Mouse (Mus musculus) fat pad, adult 2 months (tissue): Measurements from ENCODE around the gene Nudcd3.

Experiments used
- DNase-seq: peaks from one replicate; pipeline ENCODE4 v3.0.0-alpha.2; 2011; ENCODE audit warnings: low read depth, low spot score; ENCODE audit errors: extremely low read depth

Nudcd3 gene

GRCm38 (mm10) chr11:6200087-6200569 lies at the start of gene Nudcd3:
Gene Nudcd3 (minus strand): TSS chr11:6200415.
- DNase-seq: peak; percentile 39

DNA sequence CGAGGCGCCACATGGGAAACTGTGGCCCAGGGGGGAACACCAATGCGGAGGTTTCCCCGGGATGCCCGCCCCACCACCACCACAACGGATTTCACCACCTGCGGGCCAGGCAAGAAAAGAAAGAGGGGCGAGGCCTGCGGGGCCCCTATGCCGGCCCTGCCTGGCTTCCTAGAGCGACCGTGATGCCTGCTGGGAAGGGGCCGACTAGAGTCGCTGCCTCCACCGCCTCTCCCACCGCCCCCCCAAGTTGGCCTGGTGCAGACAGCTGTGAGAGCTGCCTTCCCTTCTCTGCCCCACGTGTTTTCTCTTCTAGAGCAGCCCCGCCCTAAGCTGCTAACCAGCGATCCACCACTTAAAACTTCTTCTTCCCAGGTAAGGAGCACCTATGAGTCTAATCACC lies 44.5 kb upstream of the Nudcd3 start:
- DNase-seq: no peak

DNA sequence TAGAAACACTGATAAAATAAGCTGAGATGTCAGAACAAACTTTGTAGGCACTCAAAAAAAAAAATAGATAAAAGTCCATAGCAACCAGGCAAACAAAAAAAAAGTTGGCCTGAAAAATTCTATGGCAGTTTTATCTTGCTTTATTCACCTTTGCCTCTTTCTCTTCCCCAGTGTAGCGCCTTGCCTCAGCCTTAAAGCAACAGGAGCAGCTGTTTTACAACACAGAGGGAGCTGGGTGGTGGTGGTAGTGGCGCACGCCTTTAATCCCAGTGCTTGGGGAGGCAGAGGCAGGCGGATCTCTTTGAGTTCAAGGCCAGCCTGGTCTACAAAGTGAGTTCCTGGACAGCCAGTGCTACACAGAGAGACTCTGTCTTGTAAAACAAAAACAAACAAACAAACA lies 32.8 kb upstream of the Nudcd3 start:
- no peak for DNase-seq

DNA sequence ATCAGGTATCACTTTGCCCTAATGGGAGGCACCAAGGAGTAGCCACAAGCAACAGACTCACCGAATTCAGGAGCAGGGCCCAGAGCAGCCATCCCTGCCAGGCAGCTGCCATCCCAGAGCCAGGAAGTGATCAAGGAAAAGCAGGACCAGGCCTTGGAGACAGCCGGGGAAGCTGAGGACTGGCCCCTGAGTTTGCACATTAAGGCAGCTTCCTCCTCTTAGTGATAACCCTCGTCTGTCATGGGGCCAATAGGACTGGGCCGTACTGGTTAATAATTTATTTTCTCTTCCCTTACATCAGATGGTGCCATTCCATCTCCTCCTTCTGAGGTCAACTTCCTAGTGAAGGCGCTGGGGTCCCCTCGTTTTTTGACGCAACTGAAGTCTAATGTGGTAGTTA lies 29.8 kb upstream of the Nudcd3 start, which contains the start of gene Npc1l1:
Npc1l1 (minus strand) TSS at position 132 of the 400 bp plus-strand sequence.
- no peak for DNase-seq

- DNase-seq: peak; percentile 21
These were observed 24.5 kb upstream of the Nudcd3 start for GRCm38 (mm10) chr11:6224541-6225229.

- DNase-seq: no peak
These were observed 22.0 kb upstream of the Nudcd3 start for GRCm38 (mm10) chr11:6222187-6222586.

DNA sequence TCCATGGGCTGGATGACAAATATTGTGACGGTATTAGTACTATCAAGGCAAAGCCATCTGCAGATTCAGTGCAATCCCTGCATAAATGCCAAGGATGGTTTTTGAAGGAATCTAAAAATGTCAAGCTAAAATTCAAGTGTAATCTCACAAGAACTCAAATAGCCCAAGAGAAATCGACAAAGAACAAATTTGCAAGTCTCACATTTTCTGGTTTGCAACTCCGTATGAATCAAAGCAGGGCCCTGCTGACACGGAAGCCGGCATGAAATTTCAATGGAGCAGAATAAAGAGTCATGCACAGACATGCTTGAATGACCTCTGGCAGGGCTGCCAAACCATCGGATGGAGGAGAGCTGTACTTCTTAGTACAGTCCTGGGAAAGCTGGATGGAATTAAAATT lies 19.8 kb upstream of the Nudcd3 start:
- no peak for DNase-seq

- no peak for DNase-seq
These were observed 18.1 kb upstream of the Nudcd3 start for GRCm38 (mm10) chr11:6218189-6218896.

DNA sequence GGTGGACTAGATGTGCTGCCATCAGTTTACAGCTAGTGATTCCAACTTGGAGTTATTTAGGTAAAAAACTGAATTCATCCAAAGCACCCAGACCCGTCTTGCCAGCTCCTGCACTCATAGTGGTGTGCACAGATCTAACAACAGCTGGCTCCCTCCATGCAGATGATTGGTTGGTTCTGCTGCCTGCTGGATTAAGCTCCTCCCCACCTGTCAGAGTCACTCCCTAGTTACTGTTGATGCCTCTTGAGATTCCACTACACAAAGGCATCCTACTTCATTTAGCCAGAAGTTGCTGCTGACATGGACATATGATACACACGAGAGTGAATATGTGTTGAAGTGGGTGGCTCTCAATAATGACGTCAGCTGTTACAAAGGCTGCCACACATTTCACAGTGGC lies 16.6 kb upstream of the Nudcd3 start:
- no peak for DNase-seq

GRCm38 (mm10) chr11:6208158-6208557 lies 7.9 kb upstream of the Nudcd3 start:
- DNase-seq: no peak

DNA sequence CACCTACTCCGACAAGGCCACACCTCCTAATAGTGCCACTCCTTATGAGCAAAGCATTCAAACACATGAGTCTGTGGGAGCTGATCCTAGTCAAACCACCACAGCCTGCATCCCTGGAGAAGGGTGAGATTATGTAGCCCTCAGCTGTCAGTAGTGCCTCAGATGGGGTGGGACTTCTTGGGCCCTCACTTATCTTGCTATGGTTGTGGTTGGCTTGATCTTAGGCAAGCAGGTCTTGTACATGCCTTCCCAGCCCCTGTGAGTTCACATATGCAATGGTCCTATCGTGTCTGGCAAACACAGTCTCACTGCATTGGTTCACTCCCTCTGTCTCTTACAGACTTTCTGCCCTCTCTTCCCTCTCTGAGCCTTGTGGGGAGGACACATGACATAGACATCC lies 6.9 kb upstream of the Nudcd3 start:
- no peak for DNase-seq

- DNase-seq: no peak
These were observed 355 bp upstream of the Nudcd3 start for GRCm38 (mm10) chr11:6200570-6200969.

DNA sequence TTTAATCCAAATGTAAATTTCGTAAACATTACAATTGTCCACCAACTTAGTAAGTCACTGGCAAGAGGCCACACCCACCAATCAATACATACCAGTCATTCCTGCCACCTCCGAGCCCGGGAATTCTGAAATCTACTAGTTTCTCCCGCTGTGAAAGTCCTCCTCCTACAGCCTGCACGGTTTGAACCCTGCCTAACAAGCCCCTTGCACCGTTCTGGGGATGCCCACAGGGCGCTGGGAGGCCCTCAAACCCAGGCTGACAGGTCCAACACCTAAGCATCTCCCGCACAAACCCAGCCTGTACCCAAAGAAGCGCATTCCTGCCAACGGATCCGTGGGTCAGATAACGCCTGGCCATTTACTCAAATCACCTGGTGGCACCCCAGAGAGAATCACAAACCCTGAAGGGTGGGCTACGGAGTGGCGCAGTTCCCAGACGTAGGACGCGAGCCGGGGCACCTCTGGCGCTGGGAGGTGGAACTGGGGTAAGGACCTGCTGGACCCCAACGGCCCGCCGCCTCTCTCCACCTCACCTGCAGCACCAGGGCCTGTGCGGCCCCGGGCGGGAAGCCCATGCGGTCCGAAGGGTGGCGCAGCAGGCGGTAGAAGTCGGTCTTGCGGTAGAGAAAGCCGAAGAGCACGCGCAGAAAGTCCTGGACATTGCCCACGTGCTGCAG lies 667 bp downstream of the Nudcd3 start, which contains the start of gene A730071L15Rik:
A730071L15Rik (plus strand) TSS at position 620 of the 677 bp plus-strand sequence.
- DNase-seq: no peak

DNA sequence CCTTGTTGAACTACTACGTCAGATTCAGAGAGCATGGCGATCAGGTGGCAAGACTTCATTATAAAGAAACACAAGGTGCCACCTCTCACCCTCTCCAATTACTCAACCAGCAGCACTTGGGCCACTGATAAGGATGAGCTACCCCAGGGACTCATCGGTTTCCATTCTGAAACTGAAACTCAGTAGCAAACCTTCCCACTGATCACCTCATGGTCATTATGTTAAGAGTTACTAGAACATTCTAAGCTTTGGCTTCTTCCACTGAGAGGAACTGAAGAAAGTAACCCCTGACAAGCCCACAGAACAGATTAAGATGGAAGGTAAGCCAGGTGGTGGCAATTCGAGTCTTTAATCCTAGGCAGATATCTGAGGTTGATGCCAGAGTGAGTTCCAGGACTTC lies 1.8 kb downstream of the Nudcd3 start:
- DNase-seq: no peak

DNA sequence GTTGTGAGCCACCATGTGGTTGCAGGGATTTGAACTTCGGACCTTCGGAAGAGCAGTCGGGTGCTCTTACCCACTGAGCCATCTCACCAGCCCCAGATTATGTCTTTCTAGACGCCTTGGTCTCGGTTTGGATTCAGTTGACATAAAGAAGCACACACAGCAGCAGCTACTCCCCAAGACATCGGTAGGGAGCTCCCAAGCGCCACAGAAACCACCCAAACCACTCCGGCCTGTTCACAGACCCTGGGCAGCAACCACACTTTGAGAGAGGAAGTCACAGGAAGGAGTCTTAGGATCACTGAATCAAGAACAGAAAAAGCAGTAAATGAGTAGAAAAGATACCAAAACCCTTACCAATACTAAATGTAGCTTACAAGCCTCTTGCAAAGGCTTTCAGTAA lies 3.4 kb downstream of the Nudcd3 start:
- no peak for DNase-seq

DNA sequence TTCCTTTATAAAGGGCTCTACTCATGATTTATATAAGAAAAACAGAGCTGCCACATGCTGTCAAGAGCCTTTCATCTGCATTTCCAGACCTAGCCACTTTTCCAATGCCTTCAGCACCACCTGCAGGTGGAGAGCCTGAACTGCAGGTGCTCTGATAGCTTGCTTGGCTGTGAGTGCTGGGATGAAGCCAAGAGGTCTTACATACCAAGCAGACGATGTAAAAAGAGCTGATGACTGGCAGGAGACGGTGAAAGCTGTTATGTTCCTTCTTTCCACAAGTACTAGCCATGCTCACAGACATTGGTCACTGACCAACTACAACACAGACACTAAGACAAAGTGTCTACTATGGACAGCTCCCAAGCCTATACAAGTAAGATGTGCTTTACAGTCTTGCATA lies 12.3 kb downstream of the Nudcd3 start:
- peak; percentile 89 for DNase-seq

GRCm38 (mm10) chr11:6187399-6187798 lies 12.8 kb downstream of the Nudcd3 start:
- DNase-seq: no peak

- DNase-seq: no peak
These were observed 15.8 kb downstream of the Nudcd3 start for GRCm38 (mm10) chr11:6184202-6184935.

DNA sequence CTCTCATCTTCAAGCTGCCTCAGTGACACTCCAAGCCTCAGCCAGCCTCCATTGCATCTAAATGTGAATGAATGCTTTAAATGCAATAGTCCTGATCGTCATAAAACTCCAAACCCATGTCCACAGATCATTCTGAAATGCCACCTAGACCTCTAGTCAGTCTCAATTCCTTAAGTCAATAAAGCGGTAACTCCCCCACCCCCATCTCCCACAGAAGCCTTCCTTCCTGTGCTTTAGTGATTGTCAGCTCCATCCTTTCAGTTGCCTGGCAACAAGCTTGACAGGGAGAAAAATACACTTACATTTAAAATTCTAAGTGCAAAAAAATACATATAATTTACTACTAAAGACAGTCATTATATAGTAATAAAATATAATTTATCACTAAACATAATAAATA lies 17.0 kb downstream of the Nudcd3 start:
- DNase-seq: no peak

- no peak for DNase-seq
These were observed 19.3 kb downstream of the Nudcd3 start for GRCm38 (mm10) chr11:6180811-6181399.

DNA sequence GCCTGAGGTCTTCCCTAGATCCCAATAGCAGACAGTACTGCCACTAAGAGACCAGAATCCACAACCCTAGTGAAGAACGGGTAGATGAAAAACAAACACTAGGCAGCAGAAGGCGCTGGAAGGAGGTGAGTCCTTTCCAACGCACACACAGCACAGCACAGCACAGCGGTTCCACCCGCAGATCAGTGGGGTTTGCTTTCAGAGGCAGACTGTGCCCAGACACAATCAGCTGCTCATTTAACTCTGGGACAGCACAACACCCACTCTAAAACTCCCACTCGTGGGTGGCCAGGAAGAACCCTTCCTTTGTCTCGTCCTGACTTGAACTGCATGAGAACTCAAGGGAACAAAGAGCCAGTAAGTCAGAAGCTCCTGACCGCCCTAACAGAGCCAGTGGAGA lies 21.0 kb downstream of the Nudcd3 start:
- DNase-seq: no peak
